Mouse (Mus musculus) right cerebral cortex, postnatal 4 days (tissue): ENCODE data around the gene Ly75.

Source experiments
- DNase-seq: peaks from one replicate; pipeline ENCODE4 v3.0.0-alpha.2; 2022

Gene Ly75

DNA sequence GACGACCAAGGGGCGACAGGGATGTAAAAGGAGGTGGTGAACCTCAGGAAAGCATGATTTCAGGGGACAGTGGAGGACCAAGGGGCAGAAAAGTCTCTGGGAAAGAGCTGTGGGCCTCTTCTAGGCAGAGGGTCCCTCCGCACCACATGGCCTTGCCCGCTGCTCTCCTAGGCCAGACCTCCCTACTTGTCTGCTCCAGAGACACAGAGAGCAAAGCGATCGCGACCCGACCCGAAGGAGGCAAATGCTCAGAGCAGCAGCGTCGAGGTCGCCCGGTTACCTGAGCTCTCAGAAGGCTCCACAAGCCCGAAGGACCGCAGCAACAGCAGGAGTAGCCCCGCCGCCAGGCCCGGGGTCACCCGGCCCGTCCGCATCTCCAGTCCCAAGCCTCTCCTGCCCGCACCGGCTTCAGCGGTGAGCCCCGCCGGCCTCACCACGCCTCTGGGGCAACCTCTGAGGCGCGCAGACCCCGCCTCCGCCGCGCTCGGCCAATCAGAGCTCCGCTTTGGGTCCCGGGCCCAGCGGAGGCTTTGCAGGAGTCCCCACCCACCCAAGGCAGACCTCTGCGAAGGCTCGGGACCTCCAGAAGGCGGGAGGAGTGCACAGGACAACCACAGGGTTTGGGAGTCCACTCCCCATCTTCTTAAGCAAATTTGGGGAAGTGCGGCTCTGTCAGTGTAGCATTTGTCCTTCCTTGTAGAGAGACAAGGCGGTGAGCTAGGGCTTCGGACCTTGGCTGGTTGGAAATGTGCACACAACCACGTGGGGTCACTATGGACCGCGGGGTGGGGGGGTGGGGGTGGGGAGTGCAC is at the start of gene Ly75:
Ly75 (minus strand) TSS at position 446 of the 812 bp plus-strand sequence.
- peak; percentile 52 for DNase-seq

DNA sequence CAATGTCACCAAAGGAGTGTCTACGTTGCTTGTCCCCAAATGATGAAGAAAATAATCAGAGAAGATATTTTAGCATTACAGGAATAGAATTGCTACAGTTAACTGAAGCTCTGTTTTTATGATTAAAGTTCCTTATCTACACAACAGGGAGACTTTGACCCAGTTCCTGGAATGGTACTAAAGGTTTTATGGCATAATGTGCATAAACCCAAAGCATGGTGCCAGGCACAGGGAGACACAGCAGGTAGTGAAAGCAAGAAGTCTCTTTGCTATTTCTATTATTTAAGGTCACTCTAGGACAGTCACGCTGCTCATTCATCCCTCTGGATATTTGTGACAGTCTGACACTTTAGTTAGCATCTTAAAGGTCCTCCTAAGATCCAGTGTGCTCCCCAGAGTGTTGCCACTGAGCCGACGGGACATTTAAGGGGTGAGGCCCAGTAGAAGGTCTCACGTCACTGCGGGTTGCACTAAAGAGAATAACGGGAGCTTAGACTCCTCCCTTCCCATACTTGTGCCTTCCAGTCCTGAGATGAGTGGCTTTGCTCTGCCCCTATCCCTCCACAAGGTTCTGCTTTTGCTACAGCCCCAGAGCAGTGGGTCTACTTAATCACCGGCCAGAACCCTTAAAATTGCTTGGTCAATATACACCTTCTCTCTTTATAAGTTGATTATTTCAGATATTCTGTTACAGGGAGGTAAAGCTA is 47.4 kb upstream of the Ly75 start:
- DNase-seq, result no peak

DNA sequence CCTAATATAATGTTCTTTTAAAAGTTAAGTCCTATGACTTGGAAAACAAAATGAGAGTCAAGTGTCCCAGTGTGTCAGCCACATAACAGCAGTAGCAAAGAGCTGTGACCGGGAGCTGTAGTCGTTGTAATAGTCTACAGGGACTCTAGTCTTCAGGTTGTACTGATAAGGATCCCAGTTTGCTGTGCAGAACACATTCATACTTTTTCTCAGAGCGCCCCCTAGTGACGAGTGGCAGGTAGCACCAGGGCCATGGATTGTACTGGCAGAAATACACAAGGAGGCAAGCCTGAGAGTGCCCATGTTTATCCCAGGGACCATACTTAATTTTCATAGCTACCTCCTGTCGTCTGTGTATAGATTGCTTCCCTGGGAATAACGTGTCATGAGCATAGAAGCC is 35.0 kb upstream of the Ly75 start:
- DNase-seq, result peak; percentile 69

DNA sequence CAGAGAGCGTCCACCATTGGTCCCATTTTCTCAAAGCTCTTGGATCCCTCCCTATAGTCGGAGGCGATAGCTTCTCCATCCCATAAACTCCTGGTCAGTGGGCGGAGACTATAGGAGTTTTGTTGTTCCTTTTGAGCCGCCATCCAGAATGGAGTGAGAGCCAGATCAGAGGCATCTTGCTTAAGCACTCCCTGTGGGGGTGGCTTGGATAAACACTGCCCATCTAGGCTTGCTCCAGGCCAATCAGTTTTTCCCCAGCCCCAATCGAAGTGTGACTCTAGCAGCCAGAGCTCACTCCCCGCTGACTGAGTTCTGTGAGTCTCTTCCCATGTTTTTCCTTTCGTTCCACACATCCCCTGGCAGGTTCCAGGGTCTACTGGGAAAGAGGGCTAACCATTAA is 31.2 kb upstream of the Ly75 start:
- DNase-seq, result no peak

DNA sequence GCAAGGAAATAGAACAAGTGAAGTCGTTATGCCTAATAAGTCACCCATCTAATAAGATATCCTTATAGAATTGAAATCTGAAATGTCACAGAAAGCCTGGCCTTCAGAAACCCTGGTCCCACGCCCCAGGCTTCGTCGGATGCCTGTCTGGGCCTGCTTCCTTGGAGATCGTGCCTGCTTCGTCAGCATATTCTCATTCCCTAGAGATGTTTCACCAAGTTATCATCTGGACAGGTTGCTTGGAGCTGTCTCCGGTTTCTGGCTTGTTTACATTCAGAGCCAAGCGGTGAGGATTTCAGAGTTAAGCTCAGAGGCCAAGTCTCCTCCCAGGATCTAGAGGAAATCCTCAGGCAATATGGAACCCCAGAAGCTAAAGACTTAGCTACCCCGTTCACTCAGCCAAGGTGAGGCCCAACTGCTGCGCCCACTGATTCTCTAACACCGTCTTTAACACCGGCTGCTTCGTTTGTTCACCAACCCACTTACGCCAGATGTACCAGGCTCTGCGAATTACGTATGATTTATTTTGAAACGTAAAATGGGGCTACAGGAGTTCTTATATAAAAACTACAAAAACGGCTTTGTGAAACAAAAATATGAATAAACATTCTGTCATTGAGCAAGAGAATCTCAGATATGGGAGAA is 30.0 kb upstream of the Ly75 start:
- no peak for DNase-seq

DNA sequence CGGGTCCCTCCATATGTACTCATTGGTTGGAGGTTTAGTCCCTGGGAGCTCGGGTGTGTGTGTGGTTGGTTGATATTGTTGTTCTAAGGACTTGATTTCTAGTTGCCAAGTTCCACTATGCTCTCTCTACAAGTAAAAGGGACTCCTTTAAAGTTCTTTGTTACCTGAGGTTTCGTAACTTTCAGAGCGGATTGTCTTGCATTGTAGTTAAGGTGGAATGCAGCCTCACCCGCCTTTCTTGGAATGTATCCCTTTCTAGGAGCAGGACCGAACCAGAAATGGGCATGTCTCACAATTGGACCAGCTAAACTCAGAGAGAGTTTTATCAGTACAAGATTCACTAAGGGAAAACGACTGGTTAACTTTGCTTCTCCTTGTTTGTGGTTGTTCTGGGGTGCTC is 28.1 kb upstream of the Ly75 start:
- DNase-seq, result no peak

DNA sequence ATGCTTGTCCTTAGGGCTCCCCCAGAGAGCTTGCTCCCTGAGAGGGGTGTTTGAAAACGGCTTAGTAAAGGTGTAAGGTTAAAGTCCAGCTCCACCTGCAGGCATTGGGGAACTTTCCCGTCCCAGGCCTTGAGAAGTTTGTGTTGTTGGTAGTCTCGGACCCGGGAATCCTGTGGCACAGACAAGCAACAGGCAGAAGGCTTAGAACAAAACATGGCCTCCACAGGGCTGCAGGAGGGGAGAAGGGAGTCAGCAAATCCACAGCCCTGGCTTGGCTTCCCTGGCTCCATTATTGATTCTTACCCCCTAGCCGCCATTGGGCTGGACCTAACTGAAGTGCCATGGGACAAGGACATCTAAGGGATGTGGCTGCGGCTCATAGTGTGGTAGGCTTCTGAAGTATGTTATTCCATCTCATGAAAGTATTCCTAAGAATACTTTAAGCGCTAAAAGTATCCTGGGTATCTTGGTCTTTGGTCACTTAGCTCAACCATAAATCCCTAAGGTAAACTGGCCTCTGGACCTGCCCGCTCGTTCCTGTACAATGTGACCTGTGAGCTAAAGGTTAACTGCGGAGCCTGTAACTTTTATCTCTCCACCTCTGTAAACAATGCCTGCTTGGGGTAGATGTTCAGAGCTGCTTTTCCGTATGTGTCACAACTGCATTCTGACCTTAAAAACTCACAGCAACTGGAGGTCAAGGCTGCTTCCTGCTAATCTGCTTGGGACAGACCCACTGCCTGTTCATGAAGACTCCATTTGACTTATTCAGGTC is 27.1 kb upstream of the Ly75 start:
- DNase-seq, result no peak

DNA sequence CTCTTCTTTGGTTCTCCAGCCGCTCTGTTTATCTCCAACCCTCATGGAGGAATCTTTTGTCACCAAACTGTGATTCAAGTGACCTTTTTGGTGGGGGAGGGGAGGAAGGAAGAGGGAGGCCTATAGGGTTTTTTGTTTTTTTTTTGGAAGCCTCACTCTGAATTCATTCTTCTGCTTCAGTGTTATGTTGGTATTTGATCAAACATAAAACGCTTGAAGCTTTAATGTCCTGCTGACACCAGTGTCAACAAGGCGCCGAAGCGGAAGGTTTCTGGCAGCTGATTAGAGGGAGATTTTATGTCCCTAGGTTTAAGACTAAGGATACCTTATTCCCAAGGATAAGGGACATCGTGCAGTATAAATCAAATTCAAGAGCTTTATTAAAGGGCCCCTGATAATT is 26.1 kb upstream of the Ly75 start:
- no peak for DNase-seq

DNA sequence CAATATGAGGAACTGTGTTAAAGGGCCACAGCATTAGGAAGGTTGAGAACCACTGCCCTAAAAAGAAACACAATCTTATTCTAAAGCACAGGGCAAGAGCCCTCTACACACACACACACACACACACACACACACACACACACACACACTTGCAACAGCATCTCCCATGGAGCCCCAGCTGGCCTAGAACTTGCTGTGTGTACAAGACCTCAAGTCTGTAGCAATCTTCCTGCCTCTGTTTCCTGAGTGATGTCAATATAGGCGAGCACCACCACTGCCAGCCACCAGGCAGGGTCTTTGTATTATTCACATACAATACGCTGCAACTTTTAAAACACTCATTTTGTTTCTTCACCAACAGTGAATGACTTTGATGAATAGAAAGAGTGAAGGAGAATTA is 24.3 kb upstream of the Ly75 start:
- DNase-seq, result no peak

DNA sequence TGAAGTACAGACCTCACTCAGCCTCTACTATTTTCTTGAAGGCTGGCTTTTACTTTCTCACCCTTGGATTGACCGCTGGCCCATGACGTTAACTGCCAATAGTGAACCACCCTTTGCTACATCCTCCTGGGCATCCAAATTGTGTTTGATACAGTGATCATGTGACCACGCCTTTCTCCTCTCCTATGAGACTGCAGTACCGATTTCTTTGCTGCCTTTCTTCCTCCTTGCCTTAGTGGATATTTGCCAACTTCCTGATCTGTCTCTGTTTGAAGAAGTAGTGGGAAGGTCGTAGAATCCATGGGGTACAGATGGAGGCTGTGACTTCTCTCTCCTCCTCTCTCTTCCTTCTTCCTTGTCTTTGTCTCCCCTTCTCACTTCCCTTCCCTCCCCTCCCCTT is 22.3 kb upstream of the Ly75 start:
- DNase-seq, result no peak

DNA sequence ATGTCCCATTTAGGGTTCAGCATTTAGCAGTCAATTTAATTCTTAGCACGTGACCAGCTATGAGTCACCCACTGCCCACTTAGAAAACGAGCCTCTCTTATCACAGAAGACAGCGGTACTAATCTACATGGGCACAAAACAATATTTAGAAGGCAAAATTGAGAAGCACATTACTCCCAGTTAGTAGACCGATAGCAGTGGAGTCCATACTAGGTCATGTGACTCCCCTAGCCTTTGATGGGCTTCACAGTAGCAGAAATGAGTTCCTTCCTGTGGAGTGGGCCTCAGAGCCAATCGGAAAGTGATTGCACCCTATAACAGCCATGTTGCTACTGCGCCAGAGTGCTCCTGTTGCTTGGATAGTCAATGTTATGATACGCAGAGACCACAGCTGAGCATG is 21.7 kb upstream of the Ly75 start:
- no peak for DNase-seq

DNA sequence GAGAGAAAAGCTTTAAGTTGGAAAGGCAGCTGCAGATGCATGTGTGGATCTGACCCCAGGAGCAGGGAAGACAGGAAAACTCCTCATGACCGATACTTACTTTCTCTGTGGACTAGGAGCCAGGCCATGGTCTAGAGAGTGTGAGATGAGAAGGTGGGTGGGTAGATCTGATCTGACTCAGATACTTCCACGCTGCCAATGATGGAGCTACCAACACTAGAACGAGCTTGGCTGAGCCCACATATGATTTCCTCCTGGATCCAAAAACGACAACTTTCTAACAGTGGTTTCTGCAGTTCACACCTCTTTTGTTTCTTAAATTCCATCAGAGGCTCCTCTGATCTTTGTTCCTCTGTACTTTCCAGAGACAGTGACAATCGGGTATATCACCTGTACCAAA is 18.6 kb upstream of the Ly75 start:
- DNase-seq, result no peak

DNA sequence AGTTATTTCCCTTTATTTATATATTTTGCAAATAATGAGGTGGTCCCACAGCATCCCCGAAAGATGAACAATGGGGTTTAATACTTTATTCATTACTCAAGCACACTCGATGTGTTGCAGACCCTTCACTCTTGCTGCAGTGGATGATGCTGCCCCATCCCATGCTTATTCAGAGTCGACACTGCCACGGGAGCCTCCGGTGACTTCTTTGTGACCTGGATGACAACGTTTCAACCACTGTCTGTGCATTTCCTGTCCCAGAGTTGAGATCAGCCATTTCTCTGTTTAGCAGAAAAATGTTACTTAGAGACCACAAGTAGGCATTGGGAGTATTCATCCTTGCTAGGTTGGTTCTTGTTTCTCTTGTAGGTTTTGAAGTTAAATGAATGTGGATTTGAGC is 10.7 kb upstream of the Ly75 start:
- DNase-seq, result no peak

DNA sequence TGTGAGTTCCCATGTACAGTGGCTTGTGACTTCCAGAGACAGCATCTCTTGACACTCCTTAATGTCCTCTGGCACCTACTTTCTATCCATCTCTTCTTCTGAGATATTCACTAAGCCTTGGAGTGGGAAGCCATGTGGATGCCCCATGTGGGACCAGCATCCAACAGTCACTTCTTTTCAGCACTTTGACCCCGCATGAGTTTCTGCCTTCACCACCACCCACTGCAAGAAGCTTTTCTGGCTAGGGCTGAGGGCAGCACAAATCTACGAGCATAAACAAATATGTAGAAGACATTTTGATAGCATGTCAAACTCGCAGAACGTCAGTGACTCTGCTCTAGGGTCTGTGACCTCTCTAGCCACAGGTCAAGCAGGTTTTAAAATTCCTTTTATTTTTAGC is 9.2 kb upstream of the Ly75 start:
- no peak for DNase-seq

DNA sequence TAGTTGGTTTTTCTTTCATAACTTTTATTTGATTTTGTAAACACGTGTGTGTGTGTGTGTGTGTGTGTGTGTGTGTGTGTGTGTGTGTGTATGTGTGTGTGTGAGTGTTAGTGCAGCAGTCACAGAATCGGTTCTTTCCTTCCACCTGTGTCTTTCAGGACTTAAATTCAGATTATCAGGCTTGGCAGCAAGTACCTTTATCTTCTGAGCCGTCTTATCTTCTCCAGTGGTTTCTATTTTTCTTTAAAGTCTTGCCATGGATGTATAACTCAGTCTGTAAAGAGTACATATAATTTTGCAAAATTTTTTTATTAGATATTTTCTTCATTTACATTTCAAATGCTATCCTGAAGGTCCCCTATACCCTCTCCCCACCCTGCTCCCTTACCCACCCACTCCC is 4.3 kb upstream of the Ly75 start:
- no peak for DNase-seq

DNA sequence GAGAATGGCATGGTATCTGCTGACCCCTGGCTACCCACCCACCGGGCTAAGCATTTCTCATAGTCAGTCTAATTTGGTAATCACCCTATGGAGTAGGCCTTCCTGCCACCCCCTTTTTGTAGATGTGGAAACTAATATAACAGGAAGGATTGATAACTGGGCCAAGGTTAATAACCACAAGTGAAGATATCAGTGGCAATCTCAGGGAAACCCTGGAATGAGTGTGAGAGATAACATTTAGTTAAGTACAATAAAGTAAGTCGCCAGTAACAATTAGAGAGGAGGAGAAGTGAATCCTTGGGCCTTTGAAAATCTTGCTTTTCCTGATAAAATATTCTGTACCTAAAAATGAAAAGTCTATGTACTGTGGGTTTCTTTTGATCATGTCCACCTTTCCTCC is 3.7 kb upstream of the Ly75 start:
- DNase-seq, result no peak

DNA sequence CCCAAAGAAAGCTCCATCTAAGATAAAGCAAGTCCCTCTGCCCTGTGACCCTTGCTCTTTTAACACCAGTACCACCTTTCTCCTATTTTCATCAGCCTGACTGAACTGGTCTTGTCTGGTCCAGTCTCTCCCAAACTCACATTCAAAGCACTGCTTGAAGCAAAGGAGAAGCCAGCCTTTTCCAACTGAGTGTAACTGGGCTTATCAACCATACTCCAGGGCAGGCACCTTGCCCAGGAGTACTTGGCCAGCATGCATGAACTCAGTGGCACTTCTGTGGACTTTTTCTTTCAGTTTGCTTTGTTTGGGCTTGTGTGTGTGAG is 1.6 kb upstream of the Ly75 start:
- DNase-seq, result no peak

DNA sequence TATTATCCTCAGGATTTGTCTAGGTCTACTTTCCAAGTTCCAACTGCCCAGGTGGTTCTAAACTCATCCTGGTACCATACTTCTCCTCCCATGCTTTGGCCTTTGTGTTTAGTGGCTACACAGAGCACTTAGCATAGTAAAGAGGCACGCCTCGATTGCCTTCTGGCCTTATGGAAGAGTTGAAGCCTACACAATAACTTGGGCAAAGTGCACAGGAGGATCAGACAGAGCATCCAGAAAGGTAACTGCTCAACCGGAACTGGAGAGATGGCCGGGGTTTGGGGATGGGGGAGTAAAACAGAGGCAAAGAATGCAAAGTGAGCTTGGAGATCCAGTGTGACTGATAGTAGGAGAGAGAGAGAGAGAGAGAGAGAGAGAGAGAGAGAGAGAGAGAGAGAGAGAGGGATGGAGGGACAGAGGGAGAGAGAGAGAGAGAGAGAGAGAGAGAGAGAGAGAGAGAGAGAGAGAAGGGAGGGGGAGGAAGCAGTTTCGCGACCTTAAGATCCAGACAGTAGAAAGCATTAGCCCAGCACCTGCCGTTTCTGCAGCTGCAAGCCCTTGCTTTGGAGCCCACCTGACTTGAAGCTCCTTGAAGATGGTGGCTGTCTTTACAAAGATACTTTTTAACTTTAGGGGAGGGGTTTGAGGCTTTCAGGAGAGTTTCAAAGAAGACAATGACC is 1.1 kb upstream of the Ly75 start:
- no peak for DNase-seq

DNA sequence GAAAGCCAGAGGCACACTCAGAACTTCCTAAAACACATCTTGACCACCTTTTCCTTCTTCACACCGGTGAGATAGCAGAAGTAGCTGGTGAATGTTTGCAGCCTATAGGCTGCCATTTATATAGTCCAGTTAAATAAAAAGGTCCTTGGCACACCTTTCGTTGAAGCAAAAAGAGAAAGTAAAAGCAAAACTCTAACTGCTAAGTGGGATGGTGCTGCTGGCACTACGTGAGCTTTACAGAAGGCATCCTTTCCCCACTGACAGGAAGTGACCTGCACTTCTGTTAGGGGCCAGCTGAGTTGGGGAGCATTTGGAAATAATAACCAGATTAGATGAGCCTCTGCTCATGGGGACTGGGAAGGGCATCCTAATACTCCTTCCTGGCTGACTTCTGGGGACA is 757 bp downstream of the Ly75 start:
- no peak for DNase-seq

DNA sequence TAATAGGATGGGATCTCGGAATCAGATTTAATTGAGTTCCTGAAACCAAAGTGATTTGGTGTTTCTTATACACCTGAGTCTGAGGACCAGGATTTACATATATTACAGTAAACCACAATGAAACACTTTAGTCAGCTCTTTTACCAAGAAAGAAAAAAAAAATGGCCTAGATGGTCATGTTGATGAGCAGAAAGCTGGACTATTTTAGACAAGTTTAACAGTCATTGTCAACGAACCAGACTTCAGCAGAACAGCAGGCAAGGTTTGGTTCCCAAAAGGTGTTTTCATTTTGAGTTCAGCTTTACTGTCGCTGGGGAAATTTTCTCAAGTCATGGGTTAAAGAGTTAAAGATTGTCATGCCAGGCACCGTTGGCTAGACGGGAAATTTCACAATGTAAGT is 5.8 kb downstream of the Ly75 start:
- no peak for DNase-seq

DNA sequence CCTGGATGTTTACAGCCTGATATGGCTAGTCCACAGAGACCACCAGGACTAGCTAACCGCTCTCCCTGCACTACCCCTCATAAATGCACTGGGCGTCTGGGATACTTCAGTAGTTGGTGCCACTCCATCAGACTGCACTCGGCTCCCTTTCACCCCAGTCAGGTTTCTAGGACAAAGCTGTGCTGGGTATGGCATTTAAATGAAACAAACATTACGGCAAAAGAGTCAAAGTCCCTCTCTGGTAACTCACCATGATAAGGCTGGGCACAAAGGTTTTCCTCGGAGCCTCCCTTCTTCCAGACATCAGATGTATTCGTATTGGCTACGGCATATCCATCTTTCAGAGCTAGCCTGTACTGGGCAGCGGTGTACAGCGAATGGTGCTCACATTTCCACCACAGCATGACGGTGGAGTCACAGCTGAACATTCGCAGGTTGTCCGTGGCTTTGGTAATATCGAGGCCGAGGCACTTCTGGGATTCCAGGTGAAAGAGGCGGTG is 7.4 kb downstream of the Ly75 start:
- no peak for DNase-seq

DNA sequence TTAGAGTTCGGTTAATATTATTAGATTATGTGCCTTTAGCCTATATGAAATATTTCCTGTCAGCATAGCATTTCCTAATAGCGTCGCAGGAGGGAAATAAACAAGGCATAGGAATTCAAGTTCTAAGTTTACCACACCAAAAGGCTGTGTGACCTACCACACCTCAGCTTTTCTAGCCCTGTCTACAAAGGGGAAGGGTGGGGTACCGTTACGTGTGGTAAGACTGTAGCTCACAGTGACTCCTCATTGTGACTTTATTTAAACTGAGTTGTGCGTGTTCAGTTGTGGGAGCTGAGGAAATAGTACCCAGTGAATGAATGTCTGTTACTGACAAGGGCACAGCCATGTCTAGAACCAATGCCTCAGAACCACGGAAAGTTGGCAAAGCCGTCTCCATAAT is 8.0 kb downstream of the Ly75 start:
- no peak for DNase-seq

DNA sequence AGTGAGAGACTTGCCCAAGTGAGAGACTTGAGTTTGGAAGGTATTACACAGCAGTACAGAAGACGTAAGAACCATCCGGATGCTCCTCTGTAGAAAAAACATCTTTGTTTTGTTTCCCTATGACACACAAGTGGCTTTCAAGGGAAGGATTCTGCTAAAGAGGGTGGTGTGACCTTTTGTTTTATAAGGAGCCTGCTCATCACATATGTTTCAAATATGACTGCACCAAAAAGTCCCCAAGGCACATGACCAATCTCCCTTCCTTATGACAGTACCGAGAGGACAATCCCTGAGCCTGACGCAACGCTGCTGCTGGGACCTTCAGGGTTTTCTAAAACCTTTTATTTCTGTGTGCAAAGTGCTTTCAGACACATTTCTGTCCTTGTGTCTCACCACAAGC is 12.9 kb downstream of the Ly75 start:
- no peak for DNase-seq
